Mouse (Mus musculus) adrenal gland, postnatal 10 days (tissue): ENCODE results near the gene Ube3a. TPM values are rescaled to one million over a fixed set of nuclear protein-coding genes. Genes with fewer than 3 reads are reported as not detected.
A peak's percentile ranks its signal among the peaks of the same experiment; 100 is the strongest.

Source experiments
- DNase-seq: peaks from one replicate; pipeline ENCODE4 v3.0.0; 2021; ENCODE audit warnings: mixed read lengths
- long read RNA-seq, 2 experiments: library from polyadenylated mRNA; stranded (forward); transcript quantifications; one replicate each; pipeline ENCODE4 v2.0.0; 2021
- total RNA-seq, 2 experiments: library from RNA; stranded (reverse); gene quantifications; 2 replicates each; pipeline ENCODE4 v1.2.3; 2021

The Ube3a gene
- total RNA-seq, result 100 to 1,000 TPM; 135 to 143 TPM
- long read RNA-seq, experiment 1, full-length matches to known transcripts, result 68 of 123 reads
- long read RNA-seq, experiment 1, partial matches to known transcripts, result 27 of 123 reads
- long read RNA-seq, experiment 1, other reads (novel, unspliced or antisense), result 28 of 123 reads
- long read RNA-seq, experiment 2, full-length matches to known transcripts, result 23 of 36 reads
- long read RNA-seq, experiment 2, partial matches to known transcripts, result 7 of 36 reads
- long read RNA-seq, experiment 2, other reads (novel, unspliced or antisense), result 6 of 36 reads

DNA sequence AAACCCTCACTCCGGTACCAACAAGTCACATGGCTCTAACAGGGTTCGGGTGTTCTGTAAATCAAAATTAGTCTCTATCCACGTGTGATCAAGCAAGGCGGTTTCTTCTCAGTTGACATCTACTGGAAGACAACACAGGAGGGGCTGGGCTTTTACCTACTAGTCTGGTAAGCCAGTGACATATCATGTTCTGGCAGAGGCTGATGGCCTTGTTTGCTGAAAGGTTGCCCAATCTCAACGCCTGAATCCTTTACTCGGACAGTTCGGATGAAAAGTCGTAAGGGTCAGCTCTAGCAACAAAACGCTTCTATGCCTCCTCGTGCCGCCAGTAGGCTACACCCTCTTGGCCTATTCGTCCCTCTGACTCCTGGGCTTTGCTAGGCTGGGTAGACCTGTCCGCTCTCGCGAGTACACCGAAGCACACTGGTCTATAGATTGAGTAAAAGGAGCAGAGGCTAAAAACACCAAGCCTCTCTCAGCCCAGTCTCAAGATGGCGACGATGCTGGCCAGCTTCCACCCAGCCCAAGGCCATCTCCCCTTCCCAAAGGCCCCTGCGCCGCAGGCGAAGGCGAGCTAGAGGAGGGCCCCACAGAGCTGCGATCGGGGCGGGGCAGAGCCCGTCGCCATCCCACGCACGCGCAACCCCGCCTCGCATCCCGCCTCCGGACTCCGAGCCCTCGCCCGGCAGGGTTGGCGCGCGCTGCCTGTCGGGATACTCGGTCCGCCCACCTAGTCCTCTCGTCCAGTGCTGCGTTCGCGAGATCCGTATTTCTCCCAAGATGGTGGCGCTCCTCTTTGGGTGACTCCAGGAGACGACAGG, at the start of gene Ube3a:
TSS of gene Ube3a (plus strand) at position 706 of the 821 bp plus-strand sequence.
- DNase-seq, result peak; percentile 99

DNA sequence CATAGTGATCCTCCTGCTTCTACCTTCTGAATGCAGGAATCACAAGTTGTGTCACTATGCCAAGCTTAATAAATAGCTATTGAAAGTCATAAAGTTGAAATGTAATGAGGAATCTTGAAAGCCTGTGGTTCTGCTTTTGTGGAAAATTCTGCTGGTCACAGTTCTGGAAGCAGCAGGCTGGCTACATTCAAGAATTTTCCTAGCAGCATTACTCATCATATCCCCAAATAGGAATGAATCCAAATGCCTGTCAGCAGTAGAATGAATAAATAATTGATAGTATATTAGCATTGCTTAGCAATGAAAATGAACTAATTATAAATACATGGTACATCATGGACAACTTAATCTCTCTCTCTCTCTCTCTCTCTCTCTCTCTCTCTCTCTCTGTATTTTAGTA, 35.7 kb upstream of the Ube3a start:
- DNase-seq, result no peak

DNA sequence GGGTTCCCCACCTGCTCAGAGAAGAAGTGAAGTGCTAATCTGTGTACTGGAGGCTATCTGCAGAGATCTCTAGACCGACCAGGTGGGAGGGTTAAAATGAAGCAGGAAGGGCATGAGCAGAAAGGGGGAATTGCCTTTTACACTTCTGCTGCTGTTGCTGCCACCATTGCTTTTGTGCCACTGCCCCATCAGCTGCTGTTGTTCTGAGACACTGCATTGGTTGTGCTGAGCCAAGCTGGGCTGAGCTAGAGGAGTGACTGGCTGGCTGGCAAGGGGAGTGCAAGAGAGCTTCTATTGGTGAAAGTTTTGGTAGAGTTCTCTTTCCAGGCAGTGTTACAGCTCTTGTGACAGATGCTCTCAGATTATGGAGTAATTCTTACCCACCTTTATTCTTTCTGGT, 13.6 kb upstream of the Ube3a start:
- no peak for DNase-seq

- no peak for DNase-seq
These were observed 7.3 kb upstream of the Ube3a start for GRCm38 (mm10) chr7:59221244-59221643.

DNA sequence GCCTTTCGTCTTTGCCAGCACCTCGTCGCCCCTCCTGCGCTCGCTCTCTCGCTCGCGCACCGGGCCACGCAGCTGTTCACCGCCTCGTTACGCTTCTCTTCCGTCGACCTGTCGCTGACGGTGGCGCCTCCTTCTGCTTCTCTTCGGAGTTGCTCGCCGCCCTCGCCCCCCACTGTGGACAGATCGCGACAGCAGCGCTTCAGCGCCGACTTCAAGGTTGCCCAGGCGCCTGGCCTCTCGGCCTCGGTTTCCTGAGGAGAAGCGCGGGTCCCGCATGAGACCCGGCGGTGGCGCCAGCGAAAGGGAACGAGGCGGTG, 274 bp downstream of the Ube3a start:
- no peak for DNase-seq

GRCm38 (mm10) chr7:59229183-59229911, 797 bp downstream of the Ube3a start:
- peak; percentile 71 for DNase-seq

- no peak for DNase-seq
These were observed 1.8 kb downstream of the Ube3a start for GRCm38 (mm10) chr7:59230304-59230703.

GRCm38 (mm10) chr7:59230768-59231167, 2.2 kb downstream of the Ube3a start:
- no peak for DNase-seq

DNA sequence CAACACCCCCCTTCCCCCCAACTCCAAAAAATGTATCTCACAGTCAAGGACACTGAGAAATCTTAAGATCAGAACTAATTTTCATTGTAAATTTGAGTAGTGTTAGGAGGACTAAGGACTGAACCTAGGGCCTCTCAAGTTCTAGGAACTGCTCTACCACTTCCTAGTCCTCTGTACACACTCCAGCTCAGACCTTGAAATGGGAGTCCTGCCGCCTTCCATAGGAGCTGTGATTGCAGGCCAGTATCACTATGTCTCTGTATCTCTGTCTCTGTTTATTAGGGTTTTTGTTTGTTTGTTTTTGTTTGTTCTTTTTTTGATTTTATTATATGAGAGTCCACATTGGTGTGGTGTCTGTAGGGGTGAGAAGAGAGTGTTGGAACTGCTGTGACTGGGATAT, 3.4 kb downstream of the Ube3a start:
- DNase-seq, result no peak

- DNase-seq, result no peak
These were observed 6.3 kb downstream of the Ube3a start for GRCm38 (mm10) chr7:59234773-59235401.

GRCm38 (mm10) chr7:59243257-59243656, 14.7 kb downstream of the Ube3a start:
- no peak for DNase-seq

- no peak for DNase-seq
These were observed 17.0 kb downstream of the Ube3a start for GRCm38 (mm10) chr7:59245541-59245940.

GRCm38 (mm10) chr7:59253373-59253772, 24.8 kb downstream of the Ube3a start:
- DNase-seq, result no peak

DNA sequence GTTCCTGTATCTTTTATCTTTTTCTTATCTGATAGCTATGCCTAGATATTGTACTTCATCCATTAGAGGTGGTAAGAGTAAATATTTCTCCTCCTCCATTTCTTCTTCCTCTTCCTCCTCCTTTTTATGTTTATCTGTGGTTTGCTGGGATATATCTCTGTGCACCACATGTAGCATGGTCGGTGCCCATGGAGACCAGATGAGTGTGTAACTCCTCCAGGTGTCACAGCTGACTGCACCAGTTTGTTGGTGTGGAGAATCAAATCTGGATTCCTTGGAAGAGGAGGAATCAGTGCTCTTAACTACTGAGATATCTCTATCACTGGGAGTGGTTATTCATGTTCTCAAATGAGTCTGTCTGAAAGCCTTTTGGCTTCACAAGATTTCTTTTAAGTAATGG, 37.0 kb downstream of the Ube3a start:
- DNase-seq, result no peak

- DNase-seq, result no peak
These were observed 43.2 kb downstream of the Ube3a start for GRCm38 (mm10) chr7:59271775-59272174.

GRCm38 (mm10) chr7:59312576-59312975, 84.0 kb downstream of the Ube3a start:
- no peak for DNase-seq

GRCm38 (mm10) chr7:59322759-59323158, 94.2 kb downstream of the Ube3a start:
- no peak for DNase-seq
